Mouse (Mus musculus) ES-E14 (cell line): Measurements from ENCODE around the gene Atg2b. TPM values are rescaled to one million over a fixed set of nuclear protein-coding genes. Genes with fewer than 3 reads are reported as not detected.

Experiments used
- DNase-seq: peaks from one replicate; pipeline ENCODE4 v3.0.0-alpha.2; 2013; ENCODE audit warnings: low read depth, low spot score
- H3K27ac ChIP-seq: 2 replicates; pipeline ENCODE4 v1.5.1; 2012; ENCODE audit warnings: low read depth, mild to moderate bottlenecking, low read length, moderate library complexity, mixed read lengths; ENCODE audit not compliant: poor library complexity, insufficient read depth, severe bottlenecking
- H3K36me3 ChIP-seq: 2 replicates; pipeline ENCODE4 v1.6.1; 2012; ENCODE audit warnings: mild to moderate bottlenecking, low read length, moderate library complexity, mixed read lengths; ENCODE audit not compliant: control insufficient read depth, poor library complexity, insufficient read depth, severe bottlenecking
- H3K4me1 ChIP-seq, 2 experiments: fragments of 150-350 bp in 1 of 2; sonication (generic) in 1 of 2; 2 replicates each; pipeline ENCODE4 v1.6.1; 2012; ENCODE audit warnings: low read length in 2 of 2, mild to moderate bottlenecking in 1 of 2, mixed read lengths in 1 of 2; ENCODE audit not compliant: control insufficient read depth in 2 of 2, insufficient read depth in 2 of 2, poor library complexity in 1 of 2
- H3K4me3 ChIP-seq, 2 experiments: fragments of 150-350 bp in 1 of 2; sonication (generic) in 1 of 2; 2 replicates each; pipeline ENCODE4 v1.5.1; 2012; ENCODE audit warnings: low read length in 2 of 2, low read depth in 1 of 2, mild to moderate bottlenecking in 1 of 2, mixed read lengths in 1 of 2; ENCODE audit not compliant: insufficient read depth in 1 of 2, poor library complexity in 1 of 2, severe bottlenecking in 1 of 2
- H3K9ac ChIP-seq: 2 replicates; pipeline ENCODE4 v1.6.1; 2012; ENCODE audit warnings: low read depth, mild to moderate bottlenecking, low read length, mixed read lengths; ENCODE audit not compliant: poor library complexity, insufficient read depth, severe bottlenecking
- H3K9me3 ChIP-seq: fragments of 150-350 bp; sonication (generic); 2 replicates; pipeline ENCODE4 v1.6.1; 2012; ENCODE audit warnings: low read depth, mild to moderate bottlenecking, low read length; ENCODE audit not compliant: control insufficient read depth, insufficient read depth
- CHD2 ChIP-seq: IDR thresholded peaks from 2 replicates; pipeline ENCODE4 v1.6.1; 2014; ENCODE audit warnings: mild to moderate bottlenecking, low read depth, low read length, inconsistent platforms
- HCFC1 ChIP-seq: IDR thresholded peaks from 2 replicates; pipeline ENCODE4 v1.6.1; 2012; ENCODE audit warnings: low read length, inconsistent platforms, borderline replicate concordance; ENCODE audit not compliant: insufficient read depth
- MAFK ChIP-seq: IDR thresholded peaks from 2 replicates; pipeline ENCODE4 v1.6.1; 2014; ENCODE audit warnings: mild to moderate bottlenecking, low read depth, low read length, inconsistent platforms; ENCODE audit not compliant: insufficient read depth
- ZC3H11A ChIP-seq: IDR thresholded peaks from 2 replicates; pipeline ENCODE4 v1.6.1; 2012; ENCODE audit warnings: low read depth, mild to moderate bottlenecking, inconsistent platforms, low read length, borderline replicate concordance
- ZNF384 ChIP-seq: IDR thresholded peaks from 2 replicates; pipeline ENCODE4 v1.6.1; 2012; ENCODE audit warnings: low read depth, low read length, inconsistent platforms
- in situ Hi-C, 2 experiments: fragments of 600-800 bp; cut with MboI; formaldehyde crosslinking; loops; one replicate each; pipeline ENCODE4 v1.15.1; 2025; ENCODE audit warnings: low sequenced_read_pairs in 2 of 2, inconsistent platforms in 1 of 2; ENCODE audit not compliant: unreplicated experiment in 2 of 2
- total RNA-seq: library from RNA; depleted of rRNA; stranded (reverse); fragments of 300-350 nt; gene quantifications from 2 replicates; pipeline ENCODE4 v1.2.3, GENCODE M21; 2012

Gene Atg2b
- total RNA-seq, 1 experiment = 25.2 TPM

DNA sequence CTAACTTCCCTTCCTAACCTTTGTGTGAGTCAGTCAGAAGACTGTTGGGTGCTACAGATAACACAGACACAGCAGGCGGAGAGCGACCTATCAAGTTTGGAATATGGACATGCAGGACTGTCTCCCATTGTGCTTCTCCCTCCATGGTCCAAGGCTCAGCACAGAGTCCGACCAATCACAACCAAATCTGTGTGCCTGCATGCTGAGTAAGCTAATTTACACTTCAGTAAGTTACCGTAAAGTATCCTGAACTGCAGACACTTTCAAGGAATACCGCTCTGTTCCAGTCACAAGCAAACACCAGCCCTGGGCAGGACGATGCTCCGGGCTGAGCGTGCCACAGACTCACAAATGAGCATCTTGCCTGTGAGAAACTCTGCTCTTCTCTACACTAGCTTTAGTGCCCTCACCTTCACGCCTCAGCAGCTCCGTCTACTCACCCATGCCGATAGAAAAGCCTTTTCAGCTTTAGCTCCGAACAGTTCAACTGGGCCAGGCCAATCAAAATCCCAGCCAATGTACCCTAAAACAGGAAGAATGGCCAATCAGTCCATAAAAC, 62.0 kb downstream of the Atg2b start:
- H3K36me3 ChIP-seq = peaks cover 63% of the 10 kb centered on the region
- peaks cover 16% of the 10 kb centered on the region for H3K9me3 ChIP-seq
- H3K4me3 ChIP-seq = no peak overlapping the region
- in situ Hi-C loops = no loop called here
- no peak overlapping the region for H3K9ac ChIP-seq
- no peak overlapping the region for H3K27ac ChIP-seq
- no peaks in the 10 kb centered on the region for H3K4me1 ChIP-seq
- no peak for DNase-seq
- TF ChIP-seq HCFC1 = no peak
- TF ChIP-seq MAFK = peak; percentile 78

DNA sequence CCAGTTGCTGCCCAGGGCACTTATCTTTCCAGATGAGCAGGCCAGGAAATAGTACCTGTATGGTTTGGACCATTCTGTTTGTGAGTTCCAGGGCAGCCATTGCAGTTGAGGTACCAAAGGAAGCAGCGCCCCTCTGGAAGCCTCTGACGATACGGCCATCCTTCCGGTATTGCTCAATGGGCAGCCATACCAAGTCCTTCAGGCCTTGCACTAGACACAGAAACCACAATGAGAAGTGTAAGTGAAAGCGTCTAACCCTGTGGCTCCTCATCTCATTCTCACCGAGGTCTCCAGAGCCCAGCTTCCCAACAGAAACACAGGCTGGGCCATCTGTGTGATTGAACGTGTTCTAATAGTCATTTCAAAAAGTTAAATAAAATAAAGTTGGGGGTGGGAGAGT, 63.0 kb downstream of the Atg2b start:
- no peaks in the 10 kb centered on the region for H3K4me1 ChIP-seq
- DNase-seq = no peak
- peaks cover 8% of the 10 kb centered on the region for H3K9me3 ChIP-seq
- H3K4me3 ChIP-seq = no peak overlapping the region
- in situ Hi-C loops = no loop called here
- no peak for TF ChIP-seq ZNF384
- TF ChIP-seq MAFK = no peak
- no peak for TF ChIP-seq HCFC1
- no peak for TF ChIP-seq ZC3H11A
- TF ChIP-seq CHD2 = no peak
- H3K27ac ChIP-seq = no peak overlapping the region
- H3K36me3 ChIP-seq = peaks cover 62% of the 10 kb centered on the region
- no peak overlapping the region for H3K9ac ChIP-seq

DNA sequence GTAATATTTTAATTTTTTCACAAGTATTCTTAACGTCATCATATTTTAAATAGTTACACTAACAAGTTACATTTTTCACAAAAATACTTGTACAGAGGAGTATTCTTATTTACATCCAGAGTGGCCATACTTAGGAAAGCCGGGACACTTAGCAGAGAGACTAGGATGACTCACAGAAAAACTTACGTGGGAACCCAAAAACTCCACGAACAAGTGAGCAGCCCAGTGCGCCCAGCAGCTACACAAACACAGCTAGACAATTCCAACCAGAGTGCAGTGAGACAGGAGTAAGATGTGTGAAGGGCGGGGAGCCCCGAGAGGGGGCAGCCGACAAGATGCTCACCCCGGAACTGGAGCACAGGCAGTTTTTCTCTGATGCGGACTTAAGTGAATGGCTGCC, 71.5 kb downstream of the Atg2b start:
- Histone ChIP-seq H3K36me3 (peaks cover 22% of the 10 kb centered on the region), H3K27ac (no peak overlapping the region), H3K9me3 (no peaks in the 10 kb centered on the region), H3K4me3 (no peak overlapping the region), H3K4me1 (peaks cover 0 to 4% of the 10 kb centered on the region in 2 experiments; a peak in 1 of 4 replicates), H3K9ac (no peak overlapping the region)
- no peak for TF ChIP-seq MAFK
- TF ChIP-seq HCFC1 = no peak
- TF ChIP-seq ZC3H11A = no peak
- TF ChIP-seq ZNF384 = no peak
- TF ChIP-seq CHD2 = no peak
- DNase-seq = no peak
- in situ Hi-C loops = loop anchor here in 1 of 2 experiments (10.0 kb wide), 1 partner anchor 119 kb away; no protein-coding TSS in a partner anchor

DNA sequence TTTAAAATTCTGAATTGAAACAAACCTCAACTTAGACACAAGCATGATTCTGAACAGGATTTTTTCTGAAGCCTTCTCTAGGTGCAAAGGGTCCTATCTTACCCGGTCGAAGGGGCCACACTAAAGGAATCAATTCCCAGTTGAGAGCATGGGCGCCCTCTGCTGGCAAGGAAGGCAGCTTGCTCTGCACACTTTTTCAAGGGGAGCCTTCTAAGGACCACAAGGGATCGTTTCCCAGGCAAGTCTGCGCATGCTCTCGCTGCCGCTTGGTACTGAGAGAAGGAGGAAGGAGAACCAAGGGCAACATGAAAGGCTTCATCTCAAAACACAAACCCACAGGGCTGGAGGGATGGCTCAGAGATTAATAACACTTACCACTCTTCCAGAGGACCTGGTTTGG, 73.3 kb downstream of the Atg2b start:
- no peak overlapping the region for H3K27ac ChIP-seq
- in situ Hi-C loops = loop anchor here in 1 of 2 experiments (10.0 kb wide), 1 partner anchor 117 kb away; no protein-coding TSS in a partner anchor
- TF ChIP-seq ZNF384 (peak; percentile 58; the same call in 1 of the 2 replicates), ZC3H11A (peak; percentile 57; the same call in 1 of the 2 replicates), CHD2 (no peak), HCFC1 (no peak), MAFK (no peak)
- DNase-seq = peak; percentile 93
- H3K36me3 ChIP-seq = peaks cover 9% of the 10 kb centered on the region
- H3K9me3 ChIP-seq = no peaks in the 10 kb centered on the region
- H3K4me1 ChIP-seq = peaks cover 0 to 4% of the 10 kb centered on the region in 2 experiments; a peak in 1 of 4 replicates
- H3K9ac ChIP-seq = no peak overlapping the region
- H3K4me3 ChIP-seq = no peak overlapping the region

DNA sequence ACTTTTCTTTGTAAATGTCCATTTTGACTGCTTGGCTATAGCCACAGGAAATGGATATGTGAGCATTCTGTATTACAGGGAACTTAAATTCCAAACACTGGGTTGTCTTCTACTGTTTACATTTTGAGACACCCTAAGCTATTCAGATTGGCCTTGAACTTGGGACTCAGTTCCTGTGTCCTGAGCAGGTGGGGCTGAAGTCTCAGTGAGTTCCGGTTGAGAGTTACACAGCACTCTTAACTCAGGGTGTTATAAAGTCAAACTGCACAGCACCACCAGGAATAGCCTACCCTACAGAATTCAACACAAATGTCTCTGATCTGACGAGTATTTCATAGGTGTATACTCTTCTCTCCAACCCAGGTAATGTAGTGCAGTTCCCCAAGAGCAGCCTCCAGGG, 74.0 kb downstream of the Atg2b start:
- in situ Hi-C loops = loop anchor here in 1 of 2 experiments (10.0 kb wide), 1 partner anchor 116 kb away; no protein-coding TSS in a partner anchor
- no peak overlapping the region for H3K4me3 ChIP-seq
- peaks cover 0 to 4% of the 10 kb centered on the region in 2 experiments; a peak in 1 of 4 replicates for H3K4me1 ChIP-seq
- peaks cover 6% of the 10 kb centered on the region; the same call in 1 of the 2 replicates for H3K36me3 ChIP-seq
- H3K9me3 ChIP-seq = no peaks in the 10 kb centered on the region
- TF ChIP-seq CHD2 = no peak
- no peak overlapping the region for H3K27ac ChIP-seq
- no peak for DNase-seq
- no peak overlapping the region for H3K9ac ChIP-seq
